Mouse (Mus musculus) ES-Bruce4 (cell line): ENCODE measurements around the gene Ninj2.

Experiments
- CTCF ChIP-seq: IDR thresholded peaks from one replicate; pipeline ENCODE4 v1.8.1; 2011; ENCODE audit warnings: low read depth, low read length
- EP300 ChIP-seq: IDR thresholded peaks from 2 replicates; pipeline ENCODE4 v1.6.1; 2011; ENCODE audit warnings: low read depth, low read length; ENCODE audit not compliant: insufficient read depth

- TF ChIP-seq CTCF (no peak), EP300 (no peak)
Measured at GRCm38 (mm10) chr6:120101996-120102395, 8.8 kb downstream of the Ninj2 start.
